Mouse (Mus musculus) liver, postnatal 0 days (tissue): ENCODE measurements around the gene Cbln3.
A peak's percentile ranks its signal among the peaks of the same experiment; 100 is the strongest.

Experiments used
- CTCF ChIP-seq: sonication (generic); IDR thresholded peaks from 2 replicates; pipeline ENCODE4 v1.5.1; 2016; ENCODE audit warnings: antibody characterized with exemption, low read depth
- EP300 ChIP-seq: IDR thresholded peaks from 2 replicates; pipeline ENCODE4 v1.6.1; 2016; ENCODE audit warnings: antibody characterized with exemption, low read depth, mild to moderate bottlenecking

DNA sequence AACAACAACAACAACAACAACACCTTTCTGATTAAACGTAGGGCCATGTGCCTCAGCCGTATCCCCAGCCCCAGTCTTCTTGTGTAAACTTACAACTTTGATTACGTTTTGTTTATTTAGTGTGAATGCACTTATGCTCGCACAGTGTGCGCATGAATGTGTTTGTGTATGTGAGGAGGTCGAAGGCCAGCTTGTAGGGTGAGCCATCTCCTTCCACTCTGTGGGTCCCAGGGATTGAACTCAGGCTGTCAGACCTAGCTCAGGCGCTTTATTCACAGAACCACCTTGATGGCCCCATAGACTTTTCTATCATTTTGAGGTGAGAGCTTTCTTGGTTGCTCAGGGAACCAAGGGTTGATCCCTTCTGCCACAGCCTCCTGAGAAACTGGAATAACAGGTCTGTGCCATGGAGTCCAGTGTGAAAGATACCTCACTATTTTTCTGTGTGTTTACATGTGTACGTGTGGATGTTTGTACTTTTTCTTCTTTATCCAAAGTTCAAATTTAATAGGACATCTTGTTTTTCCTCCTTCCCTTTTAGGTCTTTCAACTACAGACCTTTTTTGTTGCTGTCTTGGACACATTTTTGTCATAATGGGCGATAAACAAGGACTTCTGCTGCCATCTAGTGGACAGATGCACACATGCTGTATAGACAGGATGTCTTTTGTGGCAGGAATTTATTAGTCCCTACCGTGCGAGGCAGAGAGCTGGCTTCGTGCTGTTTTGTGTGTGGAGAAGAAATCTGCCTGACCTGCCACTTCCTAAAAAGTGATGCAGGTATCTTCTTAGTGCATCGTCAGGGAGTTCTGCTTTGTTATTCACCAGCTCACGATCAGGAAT lies 34.3 kb upstream of the Cbln3 start:
- TF ChIP-seq CTCF (peak; percentile 97), EP300 (no peak)
